Mouse (Mus musculus): Measurements from ENCODE around the gene Fmod.

- TF ChIP-seq CTCF (IDR thresholded peaks at IDR 0.05; ENCODE audit: extremely low read depth, insufficient read depth, low read length) (no peak), POLR2A (IDR thresholded peaks at IDR 0.05; ENCODE audit: extremely low read depth, insufficient read depth, low read length) (no peak)
These were observed 41.2 kb downstream of the Fmod start for GRCm38 (mm10) chr1:134078061-134078795.

All from cortical plate, adult 2 months (tissue).